Mouse (Mus musculus) intestine, embryonic 16.5 days (tissue): ENCODE results near the gene Trpc5os. TPM values are rescaled to one million over a fixed set of nuclear protein-coding genes. Genes with fewer than 3 reads are reported as not detected.

Experiments
- polyA plus RNA-seq: library from polyadenylated mRNA; unstranded; fragments of >200 nt; fragmentation: Nextera tagmentation; extraction: Ambion mirVana; gene quantifications from 2 replicates; pipeline ENCODE4 v1.2.1, GENCODE M21; 2015

Gene Trpc5os
- polyA plus RNA-seq, 1 experiment from 2014 or later = 0.04 TPM

Other genes with a start within 250 kb of the Trpc5os start
- gene Alg13, start 138.8 kb upstream of the Trpc5os start, polyA plus RNA-seq = 10.7 and 11.6 TPM in 2 replicates
- 0.06 and 0.10 TPM in 2 replicates for gene Trpc5, start 231.6 kb downstream of the Trpc5os start, polyA plus RNA-seq
- 0.28 and 0.37 TPM in 2 replicates for gene Rtl4, start 232.3 kb downstream of the Trpc5os start, polyA plus RNA-seq